Mouse (Mus musculus): Measurements from ENCODE around the gene Psma4.
"Not testable (repeated sequence)": the region's sequence is repeated elsewhere in the genome, so short reads cannot be mapped to it uniquely, and the experiment has no call there.

Psma4 gene

DNA sequence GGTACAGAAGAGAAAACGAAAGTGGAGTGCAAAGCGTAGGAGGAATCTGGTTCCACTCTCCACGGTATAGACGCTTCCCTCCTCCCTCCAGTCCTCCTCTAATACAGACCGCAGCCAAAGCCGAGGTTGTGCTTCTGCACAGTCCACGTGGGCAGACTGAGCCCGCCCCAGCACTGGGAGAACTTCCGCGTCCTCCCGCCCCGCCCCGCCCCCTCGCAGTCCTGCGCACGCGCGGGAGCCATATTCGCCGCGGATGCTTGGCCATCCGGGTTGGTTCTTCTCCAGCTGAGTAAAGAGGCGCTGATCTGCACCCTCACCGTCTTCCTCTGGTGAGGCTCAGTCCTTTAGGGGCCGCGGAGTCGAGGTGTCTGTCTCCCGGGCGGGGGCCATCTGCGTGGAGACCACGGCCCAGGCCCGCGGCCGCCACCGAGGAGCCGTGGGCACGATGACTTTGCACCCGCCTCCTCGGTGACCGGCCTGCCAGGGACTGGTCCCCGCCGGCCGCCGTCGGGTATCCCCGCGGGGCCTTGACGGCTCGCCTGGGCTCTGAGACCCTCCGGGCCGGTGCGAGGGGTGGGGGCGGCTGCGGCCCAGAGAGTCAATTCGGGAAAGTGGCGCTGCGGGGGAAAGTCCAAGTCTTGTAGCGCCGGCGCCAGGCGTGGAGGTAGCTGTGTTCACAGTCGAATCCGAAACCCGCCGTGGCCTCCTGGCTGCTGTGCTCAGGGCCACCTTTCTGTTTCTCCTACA is at the start of gene Psma4, which contains the start of gene AY074887:
TSS of gene Psma4 (plus strand) at position 216 of the 747 bp plus-strand sequence.
TSS of gene AY074887 (minus strand) at position 424 of the 747 bp plus-strand sequence.
- DNase-seq (ENCODE audit: low spot score in 2 of 2) = peak; percentile 75 to 87

DNA sequence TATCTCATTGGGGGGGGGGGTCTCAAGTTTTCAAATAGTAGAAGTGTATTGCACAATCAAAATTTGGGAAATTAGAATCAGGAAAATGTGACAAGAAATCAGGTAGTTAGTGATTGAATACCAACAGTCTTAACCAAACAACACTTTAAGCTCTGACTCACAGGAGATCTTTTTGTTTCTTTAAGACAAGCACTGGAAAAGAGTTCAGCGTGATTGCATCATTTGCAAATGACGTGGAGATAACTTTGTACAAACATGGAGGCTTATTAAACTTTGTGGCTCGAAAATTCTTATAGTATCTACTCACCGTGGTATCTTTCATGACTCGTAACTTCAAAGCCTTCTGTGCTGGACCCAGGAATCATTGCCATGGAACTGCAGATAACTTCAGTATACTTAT is 41.1 kb upstream of the Psma4 start:
- no peak for DNase-seq (ENCODE audit: low spot score in 2 of 2)

DNA sequence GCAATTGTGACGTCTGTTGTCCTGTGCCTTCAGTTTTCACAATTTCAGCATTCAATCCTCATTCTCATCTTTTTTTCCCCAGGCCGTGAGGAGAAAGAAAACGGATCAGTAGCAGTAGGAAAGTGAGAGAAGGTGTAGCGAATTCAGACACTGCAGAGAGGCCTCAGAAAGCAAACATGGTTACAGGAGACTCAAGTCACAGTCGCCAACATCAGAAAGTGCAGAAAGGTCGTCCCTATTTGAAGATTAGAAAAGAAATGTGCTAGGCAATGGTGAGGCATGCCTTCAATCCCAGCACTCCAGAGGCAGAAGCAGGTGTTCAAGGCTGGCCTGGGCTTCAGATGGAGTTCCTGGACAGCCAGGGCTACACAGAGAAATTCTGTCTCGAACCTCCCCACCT is 35.0 kb upstream of the Psma4 start:
- no peak for DNase-seq (ENCODE audit: low spot score in 2 of 2)

DNA sequence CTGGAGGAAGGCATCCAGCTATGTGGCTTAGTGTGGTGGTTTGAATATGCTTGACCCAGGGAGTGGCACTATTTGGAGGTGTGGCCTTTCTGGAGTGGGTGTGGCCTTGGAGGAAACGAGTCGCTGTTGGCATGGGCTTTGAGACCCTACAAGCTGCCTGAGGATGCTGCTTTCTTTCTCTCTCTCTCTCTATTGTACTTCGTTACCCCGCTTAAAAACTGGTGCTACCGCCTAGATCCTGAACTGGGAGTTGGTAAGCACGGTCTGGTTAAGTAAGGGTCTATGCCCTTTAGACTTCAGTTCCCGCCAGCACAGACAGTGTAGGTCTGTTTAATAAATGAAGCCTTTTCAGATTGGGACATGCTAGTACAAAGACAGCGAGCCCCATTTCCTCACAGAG is 34.2 kb upstream of the Psma4 start:
- DNase-seq (ENCODE audit: low spot score in 2 of 2) = no peak

DNA sequence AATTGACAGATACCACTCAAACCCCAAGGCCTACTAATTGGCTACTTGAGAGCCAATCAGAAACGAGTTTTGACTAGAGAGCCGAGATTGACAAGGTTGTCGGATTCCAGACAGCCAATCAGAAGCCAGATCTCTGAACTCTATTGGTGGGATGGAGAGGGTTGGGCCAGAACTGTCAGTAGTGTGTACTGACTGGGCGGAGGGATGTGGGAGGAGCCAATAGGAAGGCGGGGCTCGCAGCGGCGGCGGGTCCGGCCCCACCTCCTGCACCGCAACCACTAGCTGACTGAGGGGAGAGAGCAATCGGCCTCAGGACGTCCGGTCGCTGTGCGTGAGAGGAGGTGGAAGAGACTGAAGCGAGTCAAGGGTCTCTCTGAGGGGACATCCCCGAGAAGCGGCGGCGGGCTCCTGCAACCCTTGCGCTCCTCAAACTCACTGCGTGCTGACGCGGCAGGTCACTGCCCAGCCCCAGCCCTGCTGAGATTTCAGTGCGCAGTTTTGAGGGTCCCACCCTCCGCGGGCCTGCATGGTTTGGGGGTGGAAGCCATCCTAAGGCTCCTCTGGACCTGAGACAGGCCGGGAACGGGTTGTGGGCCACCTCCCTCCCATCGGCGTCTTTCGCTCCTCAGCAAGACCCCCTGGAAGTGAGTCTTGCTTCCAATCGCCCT is 33.4 kb upstream of the Psma4 start, which contains the start of gene Hykk:
TSS of gene Hykk (plus strand) at position 274 of the 668 bp plus-strand sequence.
- DNase-seq (ENCODE audit: low spot score in 2 of 2) = peak; percentile 87 to 90

DNA sequence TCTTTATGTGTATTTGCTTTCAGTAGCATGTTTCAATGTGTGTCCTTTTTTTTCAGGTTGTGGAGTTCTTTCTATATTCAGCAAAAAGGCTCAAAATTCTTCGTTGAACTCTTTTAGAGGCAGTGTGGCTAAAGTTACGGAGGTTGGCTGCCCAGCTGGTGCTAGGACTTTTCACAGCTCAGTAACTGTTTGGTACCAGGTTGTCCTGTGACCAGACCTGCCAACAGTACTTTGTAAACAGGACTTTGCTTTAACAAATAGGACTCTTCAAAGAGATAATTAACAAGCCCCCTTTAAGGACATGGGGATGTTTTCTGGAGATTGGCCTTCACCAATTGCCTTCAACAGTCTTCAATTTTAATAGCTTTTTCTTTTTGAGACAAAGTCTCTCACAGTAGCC is 32.4 kb upstream of the Psma4 start:
- DNase-seq (ENCODE audit: low spot score in 2 of 2) = no peak

DNA sequence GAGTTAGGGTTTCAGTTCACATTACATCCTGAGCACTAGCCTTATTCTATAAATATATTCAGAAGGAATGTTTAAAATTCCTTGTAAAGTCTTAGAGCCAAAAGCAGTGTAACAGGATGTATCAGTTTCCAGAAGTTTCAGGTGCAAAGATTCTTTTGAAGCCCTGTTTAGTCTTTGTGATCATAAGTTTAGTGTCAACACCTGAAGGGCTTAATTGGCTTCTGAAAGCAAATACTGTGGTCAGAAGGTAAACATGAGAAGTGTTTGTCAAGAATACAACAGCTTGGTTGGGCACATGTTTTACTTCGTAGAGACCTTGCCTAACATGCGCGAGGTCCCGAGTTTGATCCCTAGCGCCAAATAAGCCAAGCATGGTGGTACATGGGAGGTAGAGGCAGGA is 31.8 kb upstream of the Psma4 start:
- no peak for DNase-seq (ENCODE audit: low spot score in 2 of 2)

DNA sequence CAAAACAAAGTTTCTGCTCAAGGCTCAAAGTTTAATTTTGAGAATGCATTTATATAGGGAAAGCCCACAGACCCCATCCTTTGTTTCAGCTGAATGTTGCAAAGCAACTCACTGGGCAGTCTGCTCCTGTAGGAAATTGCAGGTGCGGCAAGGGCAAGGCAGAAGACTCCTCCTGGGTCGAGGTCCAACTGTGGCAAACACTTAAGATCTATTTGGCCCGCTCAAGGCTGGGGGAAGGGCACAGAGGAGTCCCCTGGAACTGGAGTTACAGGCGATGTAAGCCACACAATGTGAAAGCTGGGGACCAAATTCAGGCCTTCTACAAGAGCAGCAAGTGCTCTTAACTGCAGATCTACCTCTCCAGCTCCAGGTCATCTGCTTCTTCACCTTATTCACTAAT is 30.6 kb upstream of the Psma4 start:
- no peak for DNase-seq (ENCODE audit: low spot score in 2 of 2)

DNA sequence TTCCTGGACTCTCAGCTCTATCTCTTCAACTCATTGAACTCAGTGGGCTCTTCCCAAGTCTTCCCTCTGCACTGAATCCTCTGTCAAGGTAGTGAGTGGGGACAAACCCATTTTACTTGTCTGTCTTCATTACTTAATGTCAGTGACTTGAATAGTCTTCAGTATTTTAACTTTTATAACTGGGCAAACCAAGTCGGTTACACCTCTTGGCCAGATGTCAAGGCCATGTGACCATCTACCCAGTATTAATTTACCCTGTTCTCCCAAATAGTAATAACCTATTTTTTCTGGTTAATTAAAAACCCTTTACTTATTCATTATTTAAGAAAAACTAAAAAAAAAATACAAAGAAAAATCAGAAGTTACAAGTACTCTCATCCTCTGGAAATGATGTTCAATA is 19.8 kb upstream of the Psma4 start:
- DNase-seq (ENCODE audit: low spot score in 2 of 2) = no peak

DNA sequence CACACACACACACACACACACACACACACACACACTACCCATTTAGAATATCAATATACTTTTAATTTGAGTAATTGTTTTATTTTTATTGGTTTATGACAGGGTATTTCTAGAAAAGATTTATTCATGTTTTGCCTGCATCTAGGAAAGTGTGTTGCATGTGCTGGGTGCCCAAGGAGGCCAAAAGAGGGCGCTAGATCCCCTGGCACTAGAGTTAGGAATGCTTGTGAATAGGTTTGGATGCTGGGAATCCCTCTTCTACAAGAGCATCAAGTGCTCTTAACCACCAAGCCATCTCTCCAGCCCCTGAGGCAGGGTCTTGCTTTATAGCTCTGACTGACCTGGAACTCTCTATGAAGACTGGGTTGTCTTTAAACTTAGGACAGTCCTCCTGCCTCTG is 18.8 kb upstream of the Psma4 start:
- no peak for DNase-seq (ENCODE audit: low spot score in 2 of 2)

DNA sequence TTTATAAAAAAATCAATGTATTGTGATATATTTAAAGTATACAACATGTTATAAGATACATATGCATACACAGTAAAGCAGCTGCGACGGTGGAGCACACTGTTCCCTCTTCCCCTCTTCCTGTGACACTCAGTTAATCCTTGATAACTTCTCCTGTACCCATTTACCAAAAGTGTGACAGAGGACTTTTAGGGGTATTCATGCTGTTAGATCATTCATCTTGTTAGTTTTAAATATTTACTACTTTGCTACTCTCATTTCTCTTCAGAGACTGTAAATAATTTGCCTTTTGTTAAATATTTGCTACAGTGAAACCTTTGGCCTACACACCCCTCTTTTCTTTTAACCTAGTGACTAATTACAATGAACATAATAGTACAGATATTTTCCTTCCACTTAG is 18.2 kb upstream of the Psma4 start:
- no peak for DNase-seq (ENCODE audit: low spot score in 2 of 2)

DNA sequence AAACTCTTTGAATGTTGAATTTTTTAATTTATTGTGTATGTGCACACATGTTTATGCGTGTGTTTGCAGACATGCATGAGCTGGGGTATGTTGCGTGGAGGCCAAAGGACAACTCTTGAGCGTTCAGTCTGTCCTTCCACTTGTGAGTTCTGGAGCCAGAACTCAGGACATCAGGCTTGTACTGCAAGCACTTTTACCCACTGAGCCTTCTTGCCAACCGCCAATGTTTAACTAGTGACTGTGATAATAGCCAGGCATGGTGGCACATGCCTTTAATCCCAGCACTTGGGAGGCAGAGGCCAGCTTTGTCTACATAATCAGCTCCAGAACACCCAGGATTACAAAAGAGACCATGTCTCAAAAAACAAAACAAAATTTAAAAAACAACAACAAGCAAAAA is 8.5 kb upstream of the Psma4 start:
- DNase-seq (ENCODE audit: low spot score in 2 of 2) = no peak

DNA sequence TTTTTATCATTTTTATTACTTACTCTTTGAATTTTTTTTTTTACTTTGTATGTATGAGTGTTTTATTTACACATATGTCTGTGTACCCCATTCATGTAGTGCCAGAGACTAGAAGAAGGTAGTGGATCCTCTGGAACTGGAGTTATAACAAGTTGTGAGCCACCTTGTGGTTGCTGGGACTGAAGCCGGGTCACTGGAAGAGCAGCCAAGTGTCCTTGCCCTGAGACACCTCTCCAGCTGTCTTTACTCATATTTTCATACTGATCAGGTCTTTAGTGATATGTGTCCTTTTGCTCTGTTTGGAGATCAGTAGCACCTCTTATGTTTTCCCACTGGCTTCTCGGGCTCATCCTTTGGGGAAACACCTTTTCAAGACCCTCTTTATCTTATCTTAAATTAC is 6.1 kb upstream of the Psma4 start:
- DNase-seq (ENCODE audit: low spot score in 2 of 2) = no peak

DNA sequence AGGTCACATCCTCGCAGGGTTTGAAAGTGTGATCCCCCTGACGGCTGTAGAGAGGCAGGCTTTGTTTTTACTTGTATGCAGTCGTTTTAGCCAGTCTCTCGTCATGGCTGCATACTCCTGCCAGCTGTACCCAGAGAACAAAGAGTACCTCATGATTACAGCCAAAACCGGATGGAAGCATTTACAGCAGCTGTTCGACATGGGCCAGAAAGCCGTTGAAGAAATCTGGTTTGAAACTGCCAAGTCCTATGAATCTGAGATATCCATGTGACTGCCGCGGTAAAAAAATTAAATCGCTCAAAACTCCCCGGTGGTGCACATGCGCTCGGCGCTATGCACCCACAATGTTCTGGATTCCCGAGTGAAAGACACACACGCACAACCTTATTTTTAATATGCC is 4.3 kb upstream of the Psma4 start:
- no peak for DNase-seq (ENCODE audit: low spot score in 2 of 2)

DNA sequence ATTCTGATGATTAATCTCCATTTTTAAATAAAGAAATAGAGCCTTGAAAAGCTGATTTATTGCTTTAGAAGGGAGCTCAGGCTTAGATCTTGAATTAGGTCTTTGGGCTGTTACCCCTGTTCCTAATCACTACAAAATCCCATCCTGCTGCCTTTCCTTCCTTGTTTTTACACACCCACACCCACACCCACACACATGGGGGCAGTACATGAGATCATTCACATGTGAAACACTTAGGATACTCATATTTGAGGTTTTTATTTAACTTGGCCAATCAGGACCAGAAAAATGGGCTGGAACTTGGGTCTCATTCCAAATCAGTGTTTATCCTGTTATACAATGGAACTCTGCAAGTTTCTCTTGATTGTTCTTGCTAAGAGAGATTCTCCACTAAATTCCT is 1.1 kb upstream of the Psma4 start:
- DNase-seq (ENCODE audit: low spot score in 2 of 2) = no peak

DNA sequence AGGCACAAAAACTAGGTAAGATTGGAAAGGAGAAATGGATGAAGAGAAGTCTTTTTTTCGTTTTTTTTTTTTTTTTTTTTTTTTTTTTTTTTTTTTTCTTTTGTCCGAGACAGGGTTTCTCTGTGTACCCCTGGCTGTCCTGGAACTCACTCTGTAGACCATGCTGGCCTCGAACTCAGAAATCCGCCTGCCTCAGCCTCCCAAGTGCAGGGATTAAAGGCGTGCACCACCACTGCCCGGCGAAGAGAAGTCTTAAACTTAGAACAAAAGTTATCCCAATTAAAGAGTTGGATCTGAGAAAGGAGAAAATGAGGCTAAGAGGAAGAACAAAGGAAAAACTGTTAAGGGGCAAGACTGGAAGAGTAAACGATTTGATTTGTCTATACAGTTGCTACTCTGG is 428 bp upstream of the Psma4 start:
- DNase-seq (ENCODE audit: low spot score in 2 of 2) = not testable (repeated sequence)

DNA sequence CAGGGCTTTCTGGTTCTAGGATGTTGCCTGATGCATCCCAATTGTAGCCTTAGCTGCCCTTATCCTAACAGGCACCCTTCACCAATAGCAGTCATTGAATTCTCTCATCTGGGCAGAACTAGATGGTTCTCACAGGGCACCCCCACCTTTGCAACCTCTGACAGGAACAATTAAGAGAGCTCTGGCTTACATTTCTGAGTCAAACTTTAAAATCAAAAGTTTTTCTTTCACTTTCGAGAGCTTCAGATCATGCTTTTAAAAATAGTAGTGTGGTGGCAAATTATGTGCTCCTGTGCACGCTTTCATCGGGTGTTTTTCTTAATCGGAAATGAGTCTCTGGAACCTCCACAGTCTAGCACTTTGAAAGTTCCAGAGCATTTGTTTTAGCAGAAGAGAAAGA is 10.5 kb downstream of the Psma4 start:
- DNase-seq (ENCODE audit: low spot score in 2 of 2) = no peak

DNA sequence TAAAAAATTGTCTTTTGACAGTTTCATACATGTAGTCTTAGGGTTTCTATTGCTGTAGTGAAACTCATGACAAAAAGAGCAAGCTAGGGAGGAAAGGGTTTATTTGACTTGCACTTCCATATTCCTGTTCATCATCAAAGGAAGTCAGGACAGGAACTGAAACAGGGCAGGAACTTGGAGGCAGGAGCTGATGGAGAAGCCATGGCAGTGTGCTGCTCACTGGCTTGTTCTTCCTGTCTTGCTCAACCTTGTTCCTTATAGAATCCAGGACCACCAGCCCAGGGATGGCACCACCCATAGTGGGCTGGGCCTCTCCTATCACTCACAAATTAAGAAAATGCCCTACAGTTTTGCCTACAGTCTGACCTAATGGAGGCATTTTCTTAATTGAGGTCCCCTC is 13.1 kb downstream of the Psma4 start:
- DNase-seq (ENCODE audit: low spot score in 2 of 2) = no peak

DNA sequence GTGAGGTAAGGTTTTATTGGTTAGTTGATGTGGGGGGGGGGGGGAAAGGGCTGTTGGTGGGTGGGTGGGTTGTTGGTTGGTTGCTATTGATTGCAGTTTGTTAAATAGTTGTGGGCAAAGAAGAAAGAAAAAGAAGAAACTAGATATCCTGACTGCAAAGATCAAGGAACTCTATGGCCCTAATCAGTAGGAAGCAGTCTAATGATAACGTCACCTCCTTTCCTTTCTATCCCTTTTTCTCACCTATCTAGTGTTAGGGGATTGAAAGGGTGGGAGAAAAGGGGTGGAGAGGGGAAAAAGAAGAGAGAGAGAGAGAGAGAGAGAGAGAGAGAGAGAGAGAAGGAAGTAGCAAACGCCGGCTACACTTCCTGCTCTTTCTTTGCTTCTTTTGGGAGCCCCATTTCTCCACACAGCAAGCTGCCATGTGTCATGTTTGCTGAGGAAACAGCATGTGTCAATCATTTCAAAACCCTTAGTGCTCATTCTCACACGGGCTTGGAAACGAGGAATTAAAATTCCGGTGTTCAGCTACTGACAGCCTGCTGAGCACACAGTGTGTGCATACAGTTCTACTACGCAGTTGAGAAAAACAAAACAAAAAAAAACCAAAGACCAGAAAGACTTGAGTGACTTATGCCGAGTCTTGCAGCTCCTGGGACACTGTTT is 19.5 kb downstream of the Psma4 start:
- DNase-seq (ENCODE audit: low spot score in 2 of 2) = no peak

DNA sequence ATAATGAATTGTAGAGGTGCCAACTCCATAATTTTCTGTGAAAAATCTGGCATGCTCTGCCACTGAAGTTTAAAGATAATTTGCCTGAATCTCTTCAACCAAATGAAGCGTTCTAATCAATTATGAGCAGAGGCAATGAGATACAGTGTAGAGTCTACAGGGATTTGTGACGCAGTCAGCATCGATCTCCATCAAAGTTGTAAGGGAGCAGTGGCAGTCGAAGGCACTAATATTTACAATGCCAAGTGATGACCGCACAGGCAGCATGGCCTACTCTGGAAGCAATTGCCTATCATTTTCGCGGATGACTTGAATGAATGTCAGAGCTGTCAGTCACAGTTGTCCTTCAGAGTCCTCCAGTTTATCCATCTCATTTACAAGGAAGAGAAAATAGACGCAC is 30.1 kb downstream of the Psma4 start, which contains the start of gene Chrna5:
TSS of gene Chrna5 (plus strand) at position 207 of the 400 bp plus-strand sequence.
- DNase-seq (ENCODE audit: low spot score in 2 of 2) = no peak

DNA sequence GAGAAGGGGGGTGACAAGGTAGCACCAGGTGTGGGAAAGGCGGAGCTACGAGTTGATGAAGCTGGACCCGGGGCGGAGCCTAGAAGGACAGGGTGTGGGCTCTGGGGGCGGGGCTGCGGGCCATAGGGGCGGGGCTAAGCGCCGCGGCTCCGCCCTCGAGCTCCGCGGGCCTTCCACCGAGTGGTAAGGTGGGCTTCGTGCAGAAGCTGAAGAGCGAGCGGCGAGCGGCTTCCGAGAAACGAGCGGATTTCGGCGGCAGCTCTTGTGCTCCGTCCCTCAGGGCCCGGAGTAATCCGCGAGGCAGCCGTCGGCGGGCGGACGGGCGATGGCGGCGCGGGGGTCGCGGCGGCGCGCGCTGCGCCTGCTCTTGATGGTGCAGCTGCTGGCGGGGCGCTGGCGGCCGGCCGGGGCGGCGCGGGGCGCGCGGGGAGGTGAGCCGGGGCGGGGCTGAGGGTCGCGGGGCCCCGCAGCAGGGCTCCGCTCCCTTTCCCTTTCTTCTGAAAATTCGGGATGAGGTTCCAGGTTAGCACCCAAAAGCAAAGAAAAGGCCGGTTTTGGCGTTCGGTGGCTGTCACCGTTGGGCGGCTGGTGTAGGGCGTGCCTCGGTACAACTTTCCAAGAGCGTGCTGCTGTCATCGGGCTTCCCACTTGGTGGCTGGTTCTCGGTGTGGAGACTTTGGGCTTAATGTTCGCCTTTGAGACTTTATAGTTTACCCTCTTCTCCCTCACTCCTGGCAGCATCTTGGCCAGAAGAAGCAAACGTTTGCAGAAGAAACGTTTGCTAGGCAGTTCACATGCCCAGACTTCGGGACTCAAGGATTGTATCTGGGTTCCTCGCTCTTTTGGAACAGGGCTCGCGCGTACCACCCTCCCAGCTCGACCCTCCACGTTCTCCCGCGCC is 31.0 kb downstream of the Psma4 start:
- peak in 1 of 2 experiments; percentile 11 for DNase-seq (ENCODE audit: low spot score in 2 of 2)

DNA sequence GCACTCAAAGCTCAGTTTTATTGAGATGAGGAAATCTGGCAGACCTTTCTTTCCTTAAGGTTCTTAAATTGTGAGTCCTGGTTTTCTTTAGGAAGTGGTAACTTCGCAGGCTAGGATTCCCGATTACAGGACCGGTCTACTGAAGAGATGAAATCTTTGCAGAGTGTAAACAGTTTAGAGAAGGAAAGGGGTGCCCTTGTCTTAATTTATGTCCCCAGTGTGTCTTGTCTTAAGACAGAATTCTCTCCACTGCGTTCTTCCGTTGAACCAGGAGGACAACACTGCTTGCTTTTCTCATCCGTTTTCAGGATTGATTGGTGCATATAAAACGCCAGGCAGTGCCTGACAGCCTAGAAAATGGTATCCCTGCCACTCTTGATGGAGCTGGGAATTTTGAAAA is 31.8 kb downstream of the Psma4 start:
- no peak for DNase-seq (ENCODE audit: low spot score in 2 of 2)
